Mouse (Mus musculus): Measurements from ENCODE around the gene Ctdnep1.

GRCm38 (mm10) chr11:69981141-69981762 is at the start of gene Ctdnep1:
- TF ChIP-seq CTCF (conservative IDR thresholded peaks at IDR 0.05 in 1 of 2, IDR thresholded peaks at IDR 0.05 in 1 of 2; ENCODE audit: low read depth in 2 of 2, low read length in 2 of 2) (no peak), POLR2AphosphoS2 (IDR thresholded peaks at IDR 0.05; ENCODE audit: low read depth, low read length) (no peak), EP300 (IDR thresholded peaks at IDR 0.05; ENCODE audit: low read length) (no peak), USF2 (conservative IDR thresholded peaks at IDR 0.05; ENCODE audit: low read depth, low read length) (no peak), ZMIZ1 (IDR thresholded peaks at IDR 0.05; ENCODE audit: low read depth, low read length) (no peak), CHD1 (IDR thresholded peaks at IDR 0.05; ENCODE audit: low read depth, low read length) (no peak), SMC3 (IDR thresholded peaks at IDR 0.05; ENCODE audit: low read depth, low read length) (no peak), RAD21 (IDR thresholded peaks at IDR 0.05; ENCODE audit: low read depth, low read length) (no peak), POLR2A (IDR thresholded peaks at IDR 0.05; ENCODE audit: low read depth, low read length) (no peak), ZC3H11A (IDR thresholded peaks at IDR 0.05; ENCODE audit: low read depth, low read length) (no peak), MEF2A (IDR thresholded peaks at IDR 0.05; ENCODE audit: borderline replicate concordance, low read depth, low read length) (no peak), NELFE (IDR thresholded peaks at IDR 0.05; ENCODE audit: low read depth, low read length) (no peak)

Measured in CH12.LX (cell line).